Mouse (Mus musculus): ENCODE results near the gene Ctcf. TPM values are rescaled to one million over a fixed set of nuclear protein-coding genes. Genes with fewer than 3 reads are reported as not detected.

Ctcf gene
- polyA plus RNA-seq, 1 experiment from 2014 or later: 157 TPM

DNA sequence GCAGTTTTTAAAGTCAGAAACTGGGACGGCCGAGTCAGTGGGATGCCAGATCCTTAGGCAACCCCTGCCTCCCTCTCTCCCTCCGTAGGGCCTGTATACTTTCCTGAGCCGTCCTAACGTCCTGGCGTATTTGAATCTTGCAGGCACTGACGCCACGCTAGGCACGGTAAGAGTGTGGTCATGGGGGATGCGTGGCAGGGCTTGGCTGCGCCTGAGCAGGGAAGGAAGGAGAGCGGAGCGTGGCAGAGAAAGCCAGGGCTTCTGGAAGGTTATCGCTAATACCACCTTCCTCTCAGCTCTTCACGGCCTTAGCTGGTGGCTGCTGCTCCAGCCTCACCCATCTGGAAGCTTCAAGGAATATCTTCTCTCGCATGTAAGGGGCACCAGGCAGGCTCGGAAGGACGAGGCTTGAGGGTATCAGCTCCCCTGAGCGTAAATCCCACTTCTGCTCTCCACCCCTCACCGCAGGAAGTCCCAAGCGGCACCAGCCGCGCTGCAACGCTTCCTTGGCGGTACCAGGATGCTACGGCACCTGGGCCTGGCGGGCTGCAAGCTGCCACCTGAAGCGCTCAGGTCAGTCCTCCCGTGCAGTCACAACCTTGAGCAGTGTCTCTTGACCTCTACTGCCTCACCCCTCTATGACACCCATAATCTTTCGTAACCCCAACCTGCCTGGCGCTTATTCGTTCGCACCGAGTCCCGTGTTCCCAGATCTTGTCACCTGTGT lies 53.1 kb downstream of the Ctcf start:
- peaks cover 26% of the 10 kb centered on the region for H3K4me1 ChIP-seq
- H3K9me3 ChIP-seq (replicated peaks): no peaks in the 10 kb centered on the region
- DNase-seq (ENCODE audit: low spot score): no peak
- no peak overlapping the region for H3K4me3 ChIP-seq
- peaks cover 19% of the 10 kb centered on the region for H3K27me3 ChIP-seq (ENCODE audit: low read depth, poor library complexity, severe bottlenecking)
- no peak overlapping the region for H3K27ac ChIP-seq
- 65% methylated on average over 35 of the region's 35 CpGs for WGBS
- H3K36me3 ChIP-seq: peaks cover 2% of the 10 kb centered on the region; the same call in 1 of the 2 replicates

- Histone ChIP-seq H3K36me3 (no peaks in the 10 kb centered on the region), H3K9me3 (replicated peaks) (no peaks in the 10 kb centered on the region), H3K27ac (no peak overlapping the region), H3K4me3 (no peak overlapping the region), H3K27me3 (ENCODE audit: low read depth, poor library complexity, severe bottlenecking) (peaks cover 25% of the 10 kb centered on the region), H3K4me1 (peaks cover 26% of the 10 kb centered on the region)
- WGBS: 89% methylated on average over 9 of the region's 9 CpGs
- no peak for DNase-seq (ENCODE audit: low spot score)
Measured at GRCm38 (mm10) chr8:105689983-105690360, 53.6 kb downstream of the Ctcf start.

GRCm38 (mm10) chr8:105690978-105691377 lies 54.6 kb downstream of the Ctcf start:
- peaks cover 6% of the 10 kb centered on the region for H3K36me3 ChIP-seq
- peaks cover 16% of the 10 kb centered on the region for H3K4me1 ChIP-seq
- no peak overlapping the region for H3K27ac ChIP-seq
- H3K4me3 ChIP-seq: no peak overlapping the region
- peaks cover 31% of the 10 kb centered on the region for H3K27me3 ChIP-seq (ENCODE audit: low read depth, poor library complexity, severe bottlenecking)
- 85% methylated on average over 14 of the region's 14 CpGs for WGBS
- no peaks in the 10 kb centered on the region for H3K9me3 ChIP-seq (replicated peaks)
- DNase-seq (ENCODE audit: low spot score): no peak

DNA sequence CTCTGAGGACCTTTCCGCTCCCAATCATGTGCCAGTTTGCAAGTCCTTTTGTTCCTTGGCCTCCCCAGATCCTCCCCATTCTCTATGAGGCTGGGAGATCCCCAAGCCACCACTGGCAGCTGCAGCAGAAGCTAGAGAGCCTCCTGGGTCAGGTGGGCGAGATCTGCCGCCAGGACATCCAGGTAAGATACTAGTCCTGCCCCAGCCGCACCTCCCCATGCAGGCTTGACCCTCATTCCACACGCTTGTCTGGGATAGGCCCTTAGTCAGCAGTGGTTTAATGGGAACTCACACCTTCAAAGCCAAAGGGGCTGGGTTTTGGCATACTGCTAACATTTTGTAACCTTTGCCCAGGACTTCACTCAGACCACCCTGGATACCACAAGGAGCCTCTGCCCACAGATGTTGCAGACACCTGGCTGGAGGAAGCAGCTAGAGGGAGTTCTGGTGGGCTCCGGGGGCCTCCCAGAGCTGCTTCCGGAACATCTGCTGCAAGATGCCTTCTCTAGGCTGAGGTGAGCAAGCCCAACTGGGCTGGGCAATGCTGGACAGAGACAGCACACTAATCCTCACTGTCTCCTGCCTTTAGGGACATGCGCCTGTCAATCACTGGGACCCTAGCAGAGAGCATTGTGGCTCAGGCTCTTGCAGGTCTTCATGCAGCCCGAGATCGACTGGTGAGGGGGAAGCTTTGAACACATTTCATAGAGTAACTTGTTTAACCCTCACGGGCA lies 56.2 kb downstream of the Ctcf start:
- DNase-seq (ENCODE audit: low spot score): no peak
- no peak overlapping the region for H3K27ac ChIP-seq
- peaks cover 31% of the 10 kb centered on the region for H3K27me3 ChIP-seq (ENCODE audit: low read depth, poor library complexity, severe bottlenecking)
- H3K36me3 ChIP-seq: peaks cover 22% of the 10 kb centered on the region
- H3K4me3 ChIP-seq: no peak overlapping the region
- H3K9me3 ChIP-seq (replicated peaks): no peaks in the 10 kb centered on the region
- peaks cover 12% of the 10 kb centered on the region for H3K4me1 ChIP-seq
- WGBS: 94% methylated on average over 11 of the region's 11 CpGs

DNA sequence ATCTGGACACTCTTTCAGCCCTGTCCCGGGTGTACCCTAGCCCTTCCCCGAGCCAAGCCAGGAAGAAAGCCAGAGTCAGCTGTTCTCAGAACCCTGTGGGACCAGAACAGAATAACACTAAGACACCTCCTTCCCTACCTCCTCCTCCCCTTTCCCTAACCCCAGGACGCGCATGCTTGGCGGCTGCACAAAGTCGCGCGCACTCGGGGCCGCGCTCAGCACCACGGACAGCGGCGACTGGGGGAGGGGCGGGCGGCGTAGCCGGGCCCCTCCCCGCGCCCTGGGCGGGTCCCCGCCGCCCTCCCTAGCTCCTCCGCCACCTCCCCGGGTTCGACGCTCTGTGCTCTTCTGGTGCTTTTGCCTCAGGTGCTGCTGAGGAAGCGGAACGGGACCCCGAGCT lies 57.3 kb downstream of the Ctcf start:
- Histone ChIP-seq H3K27ac (peak overlapping the region; percentile 53), H3K4me3 (peak overlapping the region; percentile 55), H3K9me3 (replicated peaks) (no peaks in the 10 kb centered on the region), H3K27me3 (ENCODE audit: low read depth, poor library complexity, severe bottlenecking) (peaks cover 31% of the 10 kb centered on the region), H3K4me1 (peaks cover 12% of the 10 kb centered on the region), H3K36me3 (peaks cover 32% of the 10 kb centered on the region)
- DNase-seq (ENCODE audit: low spot score): peak; percentile 87
- WGBS: 3% methylated on average over 30 of the region's 30 CpGs

GRCm38 (mm10) chr8:105694051-105694799 lies 57.9 kb downstream of the Ctcf start:
- WGBS: 10% methylated on average over 40 of the region's 40 CpGs
- Histone ChIP-seq H3K27me3 (ENCODE audit: low read depth, poor library complexity, severe bottlenecking) (peaks cover 27% of the 10 kb centered on the region), H3K9me3 (replicated peaks) (no peaks in the 10 kb centered on the region), H3K4me1 (peaks cover 12% of the 10 kb centered on the region), H3K27ac (peak overlapping the region; percentile 53), H3K4me3 (peak overlapping the region; percentile 55), H3K36me3 (peaks cover 35% of the 10 kb centered on the region)
- DNase-seq (ENCODE audit: low spot score): no peak

DNA sequence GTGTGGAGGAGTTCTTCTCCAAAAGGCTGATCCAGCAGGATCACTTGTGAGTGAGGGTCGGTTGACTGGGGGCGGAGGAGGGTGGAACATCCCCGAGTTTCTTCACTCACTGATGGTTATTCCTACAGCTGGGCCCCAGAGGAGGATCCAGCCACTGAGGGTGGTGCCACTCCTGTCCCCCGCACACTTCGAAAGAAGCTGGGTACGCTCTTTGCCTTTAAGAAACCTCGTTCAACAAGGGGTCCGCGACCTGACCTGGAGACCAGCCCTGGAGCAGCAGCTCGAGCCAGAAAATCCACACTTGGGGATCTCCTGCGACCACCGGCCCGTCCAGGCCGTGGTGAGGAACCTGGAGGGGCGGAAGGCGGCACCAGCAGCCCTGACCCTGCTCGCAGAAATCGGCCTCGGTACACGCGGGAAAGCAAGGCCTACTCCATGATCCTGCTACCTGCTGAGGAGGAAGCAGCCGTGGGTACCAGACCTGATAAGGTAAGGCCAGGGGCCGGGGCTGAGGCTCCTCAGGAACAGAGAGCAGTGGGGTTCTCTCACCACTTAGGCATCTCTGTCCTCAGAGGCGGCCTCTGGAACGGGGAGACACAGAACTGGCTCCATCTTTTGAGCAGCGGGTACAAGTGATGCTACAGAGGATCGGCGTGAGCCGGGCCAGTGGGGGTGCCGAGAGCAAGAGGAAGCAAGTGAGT lies 58.9 kb downstream of the Ctcf start:
- H3K27me3 ChIP-seq (ENCODE audit: low read depth, poor library complexity, severe bottlenecking): peaks cover 21% of the 10 kb centered on the region
- WGBS: 83% methylated on average over 30 of the region's 30 CpGs
- no peaks in the 10 kb centered on the region for H3K9me3 ChIP-seq (replicated peaks)
- DNase-seq (ENCODE audit: low spot score): no peak
- H3K36me3 ChIP-seq: peaks cover 41% of the 10 kb centered on the region
- H3K4me3 ChIP-seq: no peak overlapping the region; the same call in 1 of the 2 replicates
- H3K4me1 ChIP-seq: peaks cover 20% of the 10 kb centered on the region
- H3K27ac ChIP-seq: no peak overlapping the region

- H3K4me1 ChIP-seq: peaks cover 31% of the 10 kb centered on the region
- H3K9me3 ChIP-seq (replicated peaks): no peaks in the 10 kb centered on the region
- no peak overlapping the region for H3K27ac ChIP-seq
- 90% methylated on average over 17 of the region's 17 CpGs for WGBS
- H3K27me3 ChIP-seq (ENCODE audit: low read depth, poor library complexity, severe bottlenecking): peaks cover 21% of the 10 kb centered on the region
- H3K4me3 ChIP-seq: no peak overlapping the region
- DNase-seq (ENCODE audit: low spot score): no peak
- peaks cover 44% of the 10 kb centered on the region for H3K36me3 ChIP-seq
Measured at GRCm38 (mm10) chr8:105697196-105697780, 60.9 kb downstream of the Ctcf start.

DNA sequence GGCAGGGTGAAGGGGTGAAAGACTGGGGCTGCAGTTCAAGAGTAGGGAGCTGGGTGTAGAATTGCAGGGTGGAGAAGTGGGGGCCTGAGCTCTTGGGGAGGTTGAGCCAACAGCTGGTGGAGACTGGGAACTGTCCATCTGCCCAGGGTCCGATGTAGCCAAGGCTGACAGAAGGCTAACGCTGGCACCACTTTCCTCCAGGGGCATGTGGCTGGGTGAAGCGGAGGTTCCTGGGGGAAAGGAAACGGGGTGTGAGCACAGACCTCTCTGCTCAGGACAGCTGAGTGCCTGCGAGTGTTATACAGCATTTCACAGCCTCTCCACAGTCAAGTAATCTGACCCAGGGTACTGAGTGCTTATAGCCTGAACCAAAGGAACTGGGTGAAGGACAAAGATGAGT lies 62.4 kb downstream of the Ctcf start:
- Histone ChIP-seq H3K27me3 (ENCODE audit: low read depth, poor library complexity, severe bottlenecking) (peaks cover 19% of the 10 kb centered on the region), H3K4me1 (peaks cover 34% of the 10 kb centered on the region), H3K36me3 (peaks cover 58% of the 10 kb centered on the region), H3K9me3 (replicated peaks) (no peaks in the 10 kb centered on the region), H3K27ac (no peak overlapping the region), H3K4me3 (no peak overlapping the region)
- DNase-seq (ENCODE audit: low spot score): no peak
- WGBS: 87% methylated on average over 5 of the region's 5 CpGs

GRCm38 (mm10) chr8:105699488-105700215 lies 63.3 kb downstream of the Ctcf start:
- 92% methylated on average over 11 of the region's 11 CpGs for WGBS

GRCm38 (mm10) chr8:105700566-105700965 lies 64.2 kb downstream of the Ctcf start:
- Histone ChIP-seq H3K27ac (peak overlapping the region; percentile 82), H3K36me3 (peaks cover 70% of the 10 kb centered on the region), H3K4me1 (peaks cover 26% of the 10 kb centered on the region), H3K4me3 (peak overlapping the region; percentile 68), H3K9me3 (replicated peaks) (no peaks in the 10 kb centered on the region), H3K27me3 (ENCODE audit: low read depth, poor library complexity, severe bottlenecking) (peaks cover under 1% of the 10 kb centered on the region)
- WGBS: 0% methylated on average over 21 of the region's 21 CpGs
- no peak for DNase-seq (ENCODE audit: low spot score)

More at GRCm38 (mm10) chr8:105699488-105700215, 63.3 kb downstream of the Ctcf start:
- H3K36me3 ChIP-seq: peaks cover 68% of the 10 kb centered on the region
- H3K27ac ChIP-seq: 0 out of 2 replicates have a peak overlapping the region, but pooled peaks have one; percentile 82
- peaks cover 26% of the 10 kb centered on the region for H3K4me1 ChIP-seq
- peaks cover 10% of the 10 kb centered on the region for H3K27me3 ChIP-seq (ENCODE audit: low read depth, poor library complexity, severe bottlenecking)
- DNase-seq (ENCODE audit: low spot score): no peak
- no peaks in the 10 kb centered on the region for H3K9me3 ChIP-seq (replicated peaks)
- peak overlapping the region; percentile 68 for H3K4me3 ChIP-seq
